Mouse (Mus musculus): ENCODE measurements around the gene Apex2. TPM values are rescaled to one million over a fixed set of nuclear protein-coding genes. Genes with fewer than 3 reads are reported as not detected.
"Not testable (repeated sequence)": the region's sequence is repeated elsewhere in the genome, so short reads cannot be mapped to it uniquely, and the experiment has no call there.

Gene Apex2
- polyA plus RNA-seq, 1 experiment from 2014 or later: 19.0 TPM

DNA sequence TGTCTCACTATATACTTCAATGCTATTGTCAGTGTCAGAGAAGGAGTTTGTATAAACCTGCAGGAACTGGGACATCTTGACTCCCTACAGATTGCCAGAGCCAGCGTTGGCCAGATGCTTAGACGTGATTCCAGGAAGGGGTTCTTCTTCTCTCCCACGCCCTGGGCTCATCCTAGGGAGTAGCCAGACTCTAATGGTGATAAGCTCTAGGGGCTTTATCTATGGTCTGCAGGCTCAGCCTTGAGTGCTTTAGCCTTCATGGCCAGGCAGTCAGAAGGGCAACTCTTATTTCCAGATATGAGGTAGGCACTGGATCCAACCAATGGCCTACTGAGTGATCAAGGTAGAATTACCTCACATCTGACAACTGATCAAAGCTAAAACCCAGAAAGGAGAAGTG lies 40.0 kb downstream of the Apex2 start:
- Histone ChIP-seq H3K4me3 (no peak overlapping the region), H3K9me3 (no peaks in the 10 kb centered on the region), H3K36me3 (replicated peaks) (no peaks in the 10 kb centered on the region), H3K4me1 (no peaks in the 10 kb centered on the region), H3K4me2 (no peak overlapping the region), H3K27ac (no peak overlapping the region), H3K9ac (no peak overlapping the region), H3K27me3 (replicated peaks) (no peaks in the 10 kb centered on the region)
- 90% methylated on average over 3 of the region's 3 CpGs for WGBS
- no peak for ATAC-seq (replicated peaks)

- WGBS: 52% methylated on average over 5 of the region's 5 CpGs
- no peak within 1 kb of the TSS for H3K27ac ChIP-seq
- H3K4me1 ChIP-seq: no peaks in the 10 kb centered on the region
Measured at GRCm38 (mm10) chrX:150547239-150547638, 42.4 kb downstream of the Apex2 start, which contains the start of gene Alas2. Gene Alas2, plus strand, starts transcription at chrX:150547375.

DNA sequence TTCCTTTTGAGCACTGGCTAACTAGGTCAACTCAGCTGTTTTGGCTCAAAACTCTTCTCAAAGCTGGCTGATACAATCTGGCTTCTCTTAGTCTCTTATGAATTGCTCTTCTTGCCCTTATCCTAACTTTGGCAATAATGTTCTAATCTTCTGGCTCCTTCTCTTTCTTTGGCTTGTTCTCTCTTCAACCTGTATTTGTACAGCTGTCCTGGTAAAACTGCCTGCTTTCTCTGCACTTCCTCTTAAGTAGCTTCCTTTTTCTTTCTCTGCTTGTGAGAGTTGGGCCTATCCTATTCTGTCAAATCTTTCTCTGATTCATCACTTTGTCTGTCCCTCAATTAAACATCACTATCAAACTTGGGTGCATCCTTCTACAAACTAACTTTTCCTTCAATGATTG lies 48.0 kb downstream of the Apex2 start:
- no peaks in the 10 kb centered on the region for H3K4me1 ChIP-seq
- H3K4me2 ChIP-seq: no peak overlapping the region
- H3K36me3 ChIP-seq (replicated peaks): no peaks in the 10 kb centered on the region
- no peak overlapping the region for H3K4me3 ChIP-seq
- no peak for ATAC-seq (replicated peaks)
- no peaks in the 10 kb centered on the region for H3K27me3 ChIP-seq (replicated peaks)
- H3K9me3 ChIP-seq: no peaks in the 10 kb centered on the region
- H3K27ac ChIP-seq: no peak overlapping the region
- H3K9ac ChIP-seq: no peak overlapping the region

More at GRCm38 (mm10) chrX:150547239-150547638, 42.4 kb downstream of the Apex2 start, which contains the start of gene Alas2:
- Histone ChIP-seq H3K27me3 (replicated peaks) (no peaks in the 10 kb centered on the region), H3K9me3 (no peaks in the 10 kb centered on the region), H3K4me3 (no peak within 1 kb of the TSS), H3K4me2 (no peak within 1 kb of the TSS), H3K9ac (no peak within 1 kb of the TSS), H3K36me3 (replicated peaks) (no peaks in the 10 kb centered on the region)
- no peak for ATAC-seq (replicated peaks)

DNA sequence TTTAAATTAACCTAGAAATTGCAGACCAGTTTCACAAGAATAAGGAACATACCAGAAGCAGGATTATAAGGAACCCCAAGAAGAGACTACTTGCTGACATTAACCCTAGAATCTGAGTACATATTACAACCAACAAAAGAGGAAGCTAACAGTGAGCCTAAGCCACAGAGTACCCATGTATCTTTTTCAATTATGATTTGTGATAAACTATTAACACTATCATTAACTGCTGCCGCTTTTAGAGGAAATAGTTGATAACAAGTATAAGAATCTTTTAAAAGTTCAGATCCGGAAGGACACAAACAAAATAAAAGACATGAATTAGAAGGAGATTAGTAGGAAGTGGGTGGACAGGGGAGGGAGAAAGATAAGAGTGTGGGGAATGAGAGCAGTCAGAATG lies 49.6 kb downstream of the Apex2 start:
- Histone ChIP-seq H3K27me3 (replicated peaks) (no peaks in the 10 kb centered on the region), H3K4me3 (no peak overlapping the region), H3K27ac (no peak overlapping the region), H3K4me1 (no peaks in the 10 kb centered on the region), H3K4me2 (no peak overlapping the region), H3K9ac (no peak overlapping the region), H3K9me3 (no peaks in the 10 kb centered on the region), H3K36me3 (replicated peaks) (no peaks in the 10 kb centered on the region)
- WGBS: 90% methylated on average over 2 of the region's 2 CpGs
- ATAC-seq (replicated peaks): no peak

DNA sequence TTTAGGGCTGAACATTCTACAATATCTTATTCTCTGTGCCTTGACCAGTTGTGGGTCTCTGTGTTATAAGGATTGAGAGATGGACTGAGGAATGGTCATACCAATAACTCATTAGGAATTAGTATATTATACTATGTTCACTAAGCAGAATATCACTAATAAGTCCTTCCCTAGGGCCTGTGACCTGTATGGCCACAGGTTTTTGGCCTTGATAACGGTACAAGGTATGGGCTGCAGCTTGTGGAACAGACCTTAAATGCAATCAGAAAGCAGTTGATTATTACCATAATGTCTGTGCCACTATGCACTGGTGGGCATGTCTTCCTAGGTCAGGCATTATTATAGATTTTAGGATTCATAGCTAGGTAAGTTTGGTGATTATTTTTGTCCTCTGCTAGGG lies 73.2 kb downstream of the Apex2 start:
- H3K27me3 ChIP-seq (replicated peaks): no peaks in the 10 kb centered on the region
- no peaks in the 10 kb centered on the region for H3K4me1 ChIP-seq
- H3K9ac ChIP-seq: no peak overlapping the region
- no peak for ATAC-seq (replicated peaks)
- H3K4me2 ChIP-seq: no peak overlapping the region
- no peaks in the 10 kb centered on the region for H3K9me3 ChIP-seq
- 96% methylated on average over 1 of the region's 1 CpGs for WGBS
- no peaks in the 10 kb centered on the region for H3K36me3 ChIP-seq (replicated peaks)
- no peak overlapping the region for H3K27ac ChIP-seq
- H3K4me3 ChIP-seq: no peak overlapping the region

- ATAC-seq (replicated peaks): no peak
- Histone ChIP-seq H3K36me3 (replicated peaks) (no peaks in the 10 kb centered on the region), H3K4me1 (no peaks in the 10 kb centered on the region), H3K4me2 (no peak overlapping the region), H3K9ac (no peak overlapping the region), H3K27me3 (replicated peaks) (no peaks in the 10 kb centered on the region), H3K27ac (no peak overlapping the region), H3K4me3 (no peak overlapping the region), H3K9me3 (no peaks in the 10 kb centered on the region)
Measured at GRCm38 (mm10) chrX:150516015-150516414, 73.7 kb downstream of the Apex2 start.

GRCm38 (mm10) chrX:150514127-150514526 lies 75.5 kb downstream of the Apex2 start:
- Histone ChIP-seq H3K9ac (no peak overlapping the region), H3K4me3 (no peak overlapping the region), H3K36me3 (replicated peaks) (no peaks in the 10 kb centered on the region), H3K27me3 (replicated peaks) (no peaks in the 10 kb centered on the region), H3K9me3 (no peaks in the 10 kb centered on the region), H3K4me2 (no peak overlapping the region), H3K4me1 (no peaks in the 10 kb centered on the region), H3K27ac (no peak overlapping the region)
- 83% methylated on average over 1 of the region's 1 CpGs for whole genome bisulfite sequencing
- ATAC-seq (replicated peaks): no peak

- peak; percentile 73 for ATAC-seq (replicated peaks)
- H3K36me3 ChIP-seq (replicated peaks): no peaks in the 10 kb centered on the region
- H3K9ac ChIP-seq: no peak overlapping the region
- WGBS: 73% methylated on average over 6 of the region's 6 CpGs
- H3K27ac ChIP-seq: peak overlapping the region; percentile 71
- H3K4me3 ChIP-seq: no peak overlapping the region
- H3K27me3 ChIP-seq (replicated peaks): no peaks in the 10 kb centered on the region
- no peaks in the 10 kb centered on the region for H3K9me3 ChIP-seq
- no peak overlapping the region for H3K4me2 ChIP-seq
- no peaks in the 10 kb centered on the region for H3K4me1 ChIP-seq
Measured at GRCm38 (mm10) chrX:150511274-150511673, 78.4 kb downstream of the Apex2 start.

GRCm38 (mm10) chrX:150510631-150511030 lies 79.0 kb downstream of the Apex2 start:
- Histone ChIP-seq H3K4me1 (no peaks in the 10 kb centered on the region), H3K4me2 (no peak overlapping the region), H3K9me3 (no peaks in the 10 kb centered on the region), H3K36me3 (replicated peaks) (no peaks in the 10 kb centered on the region), H3K4me3 (no peak overlapping the region), H3K27me3 (replicated peaks) (no peaks in the 10 kb centered on the region), H3K9ac (no peak overlapping the region), H3K27ac (peak overlapping the region; percentile 71; the same call in 1 of the 2 replicates)
- WGBS: 46% methylated on average over 4 of the region's 4 CpGs
- no peak for ATAC-seq (replicated peaks)

DNA sequence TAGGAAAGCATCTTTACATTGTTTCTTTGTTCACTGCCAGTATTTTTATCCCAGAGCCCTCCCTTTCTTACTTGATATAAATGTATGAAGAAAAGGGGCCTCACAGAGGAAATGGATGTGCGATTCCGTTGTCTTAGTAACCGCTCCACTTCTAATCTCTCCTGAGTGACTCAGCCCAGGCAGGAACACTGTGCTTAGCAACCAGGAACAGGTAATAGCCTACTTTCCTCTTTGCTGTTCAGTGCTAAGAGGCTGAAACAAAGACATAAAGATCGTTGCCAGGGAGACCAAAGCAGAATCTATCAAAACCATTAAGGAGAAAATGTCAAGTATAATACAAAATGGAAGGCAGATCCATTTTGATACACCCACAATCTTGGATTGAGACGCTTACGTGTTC lies 81.0 kb downstream of the Apex2 start:
- Histone ChIP-seq H3K36me3 (replicated peaks) (no peaks in the 10 kb centered on the region), H3K4me2 (no peak overlapping the region), H3K4me3 (no peak overlapping the region), H3K27me3 (replicated peaks) (no peaks in the 10 kb centered on the region), H3K27ac (peak overlapping the region; percentile 69), H3K4me1 (no peaks in the 10 kb centered on the region), H3K9me3 (no peaks in the 10 kb centered on the region), H3K9ac (no peak overlapping the region)
- WGBS: 52% methylated on average over 6 of the region's 6 CpGs
- ATAC-seq (replicated peaks): peak; percentile 90

GRCm38 (mm10) chrX:150487811-150488210 lies 101.9 kb downstream of the Apex2 start:
- H3K27me3 ChIP-seq (replicated peaks); H3K9me3 ChIP-seq; H3K36me3 ChIP-seq (replicated peaks); H3K4me3 ChIP-seq; H3K4me2 ChIP-seq; ATAC-seq (replicated peaks); H3K27ac ChIP-seq; H3K4me1 ChIP-seq; H3K9ac ChIP-seq: not testable (repeated sequence)
- WGBS: 33% methylated on average over 3 of the region's 10 CpGs

DNA sequence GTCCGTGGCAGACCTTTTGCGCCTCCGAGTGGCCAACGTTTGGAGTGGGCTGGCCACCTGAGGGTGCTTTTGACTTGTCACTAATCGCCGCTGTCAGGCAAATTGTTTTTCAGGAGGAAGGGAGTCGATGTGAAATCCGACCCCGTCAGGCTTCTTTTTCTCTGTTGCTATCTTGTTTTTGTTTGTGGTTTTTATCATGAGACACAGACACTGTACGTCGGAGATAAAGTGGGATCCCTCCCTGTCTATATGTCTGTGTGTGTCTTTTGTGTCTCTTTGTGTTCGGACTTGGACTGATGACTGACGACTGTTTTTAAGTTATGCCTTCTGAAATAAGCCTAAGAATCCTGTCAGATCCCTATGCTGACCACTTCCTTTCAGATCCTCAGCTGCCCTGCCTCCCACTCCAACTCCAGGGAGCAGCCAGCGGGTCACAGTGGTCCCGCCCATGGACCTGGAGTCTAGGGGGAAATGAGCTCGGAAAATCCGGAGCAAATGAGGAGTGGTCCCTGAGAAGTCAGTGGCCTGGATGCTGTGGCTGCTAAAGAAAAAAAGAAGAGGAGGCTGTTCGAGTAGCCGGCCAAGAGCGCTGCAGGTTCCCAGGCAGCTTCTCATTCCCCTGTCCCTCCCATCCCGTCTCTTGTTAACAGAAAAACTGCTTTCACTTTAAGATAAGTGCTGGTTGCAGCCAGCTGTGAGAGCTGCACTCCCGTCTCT lies 103.2 kb downstream of the Apex2 start:
- not testable (repeated sequence) for H3K27me3 ChIP-seq (replicated peaks); H3K4me3 ChIP-seq; H3K4me1 ChIP-seq; ATAC-seq (replicated peaks); H3K9ac ChIP-seq; H3K9me3 ChIP-seq; H3K36me3 ChIP-seq (replicated peaks); H3K4me2 ChIP-seq; H3K27ac ChIP-seq
- WGBS: 74% methylated on average over 9 of the region's 22 CpGs

Measured in midbrain, embryonic 15.5 days (tissue).